Mouse (Mus musculus): ENCODE measurements around the gene Arhgdib. TPM values are rescaled to one million over a fixed set of nuclear protein-coding genes. Genes with fewer than 3 reads are reported as not detected.

The Arhgdib gene
- polyA plus RNA-seq, 2 experiments, result 104 to 149 TPM

- Histone ChIP-seq H3K27ac (replicated peaks; ENCODE audit: low read depth, low read length) (peak overlapping the region; percentile 43; the same call in 1 of the 2 replicates), H3K36me3 (ENCODE audit: control insufficient read depth, insufficient read depth, low read length) (no peaks in the 10 kb centered on the region), H3K4me3 (replicated peaks; ENCODE audit: low read length) (no peak overlapping the region), H3K27me3 (ENCODE audit: control insufficient read depth, insufficient read depth, low read length) (no peaks in the 10 kb centered on the region), H3K4me1 (ENCODE audit: control insufficient read depth, insufficient read depth, low read length) (peaks cover 15% of the 10 kb centered on the region), H3K4me2 (replicated peaks; ENCODE audit: low read depth, low read length, severe bottlenecking) (no peak overlapping the region), H3K9me3 (ENCODE audit: control insufficient read depth, low read length) (no peaks in the 10 kb centered on the region), H3K9ac (ENCODE audit: low read depth, low read length, severe bottlenecking) (no peak overlapping the region)
- no peak for TF ChIP-seq POLR2A (IDR thresholded peaks at IDR 0.05; ENCODE audit: borderline replicate concordance, extremely low read depth, insufficient read depth, insufficient read length)
- DNase-seq (ENCODE audit: low spot score) (peak; percentile 64), ATAC-seq (ENCODE audit: low FRiP score, low read depth) (0 out of 2 replicates have a peak, but pooled peaks have one; percentile 41)
- 16% methylated on average over 4 of the region's 4 CpGs for WGBS
Measured at GRCm38 (mm10) chr6:136947716-136948115, 6.0 kb upstream of the Arhgdib start.

- Histone ChIP-seq H3K4me2 (replicated peaks; ENCODE audit: low read depth, low read length, severe bottlenecking) (no peak overlapping the region), H3K27me3 (ENCODE audit: control insufficient read depth, insufficient read depth, low read length) (no peaks in the 10 kb centered on the region), H3K9ac (ENCODE audit: low read depth, low read length, severe bottlenecking) (no peak overlapping the region), H3K9me3 (ENCODE audit: control insufficient read depth, low read length) (no peaks in the 10 kb centered on the region), H3K27ac (replicated peaks; ENCODE audit: low read depth, low read length) (no peak overlapping the region), H3K4me1 (ENCODE audit: control insufficient read depth, insufficient read depth, low read length) (peaks cover 19% of the 10 kb centered on the region), H3K36me3 (ENCODE audit: control insufficient read depth, insufficient read depth, low read length) (no peaks in the 10 kb centered on the region), H3K4me3 (replicated peaks; ENCODE audit: low read length) (no peak overlapping the region)
- WGBS, result 33% methylated on average over 9 of the region's 9 CpGs
- DNase-seq (ENCODE audit: low spot score) (peak; percentile 15), ATAC-seq (ENCODE audit: low FRiP score, low read depth) (no peak; the same call in 1 of the 2 replicates)
- no peak for TF ChIP-seq POLR2A (IDR thresholded peaks at IDR 0.05; ENCODE audit: borderline replicate concordance, extremely low read depth, insufficient read depth, insufficient read length)
Measured at GRCm38 (mm10) chr6:136946943-136947342, 5.2 kb upstream of the Arhgdib start.

- H3K27me3 ChIP-seq (ENCODE audit: control insufficient read depth, insufficient read depth, low read length), result no peaks in the 10 kb centered on the region
- no peak for ATAC-seq (ENCODE audit: low FRiP score, low read depth)
- TF ChIP-seq POLR2A (IDR thresholded peaks at IDR 0.05; ENCODE audit: borderline replicate concordance, extremely low read depth, insufficient read depth, insufficient read length), result no peak
- H3K27ac ChIP-seq (replicated peaks; ENCODE audit: low read depth, low read length), result no peak overlapping the region
- H3K4me1 ChIP-seq (ENCODE audit: control insufficient read depth, insufficient read depth, low read length), result peaks cover 26% of the 10 kb centered on the region
- 86% methylated on average over 5 of the region's 5 CpGs for WGBS
- H3K9me3 ChIP-seq (ENCODE audit: control insufficient read depth, low read length), result no peaks in the 10 kb centered on the region
- no peaks in the 10 kb centered on the region for H3K36me3 ChIP-seq (ENCODE audit: control insufficient read depth, insufficient read depth, low read length)
- H3K9ac ChIP-seq (ENCODE audit: low read depth, low read length, severe bottlenecking), result no peak overlapping the region
- DNase-seq (ENCODE audit: low spot score), result no peak
- H3K4me3 ChIP-seq (replicated peaks; ENCODE audit: low read length), result no peak overlapping the region
- H3K4me2 ChIP-seq (replicated peaks; ENCODE audit: low read depth, low read length, severe bottlenecking), result no peak overlapping the region
Measured at GRCm38 (mm10) chr6:136946241-136946640, 4.5 kb upstream of the Arhgdib start.

DNA sequence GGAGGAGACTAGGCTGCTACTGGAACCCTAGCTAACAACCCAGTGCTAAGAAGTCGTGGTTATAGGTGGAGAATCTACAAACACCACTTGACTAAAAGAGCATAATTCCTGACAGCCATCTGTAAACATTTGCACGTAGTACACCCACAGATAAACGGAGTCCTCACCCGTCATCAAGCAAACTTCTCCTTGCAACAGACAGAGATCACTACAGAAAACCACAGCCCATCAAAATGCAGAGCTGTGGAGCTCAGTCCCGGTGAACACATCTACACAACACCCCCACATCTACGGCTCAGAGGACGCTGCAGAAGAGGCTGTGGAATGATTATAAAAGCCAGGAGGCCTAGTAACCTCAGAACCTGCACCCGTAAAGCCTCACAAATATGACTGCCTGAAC, 2.8 kb upstream of the Arhgdib start:
- no peaks in the 10 kb centered on the region for H3K9me3 ChIP-seq (ENCODE audit: control insufficient read depth, low read length)
- ATAC-seq (ENCODE audit: low FRiP score, low read depth) (no peak), DNase-seq (ENCODE audit: low spot score) (no peak)
- TF ChIP-seq POLR2A (IDR thresholded peaks at IDR 0.05; ENCODE audit: borderline replicate concordance, extremely low read depth, insufficient read depth, insufficient read length), result no peak
- no peak overlapping the region for H3K27ac ChIP-seq (replicated peaks; ENCODE audit: low read depth, low read length)
- no peaks in the 10 kb centered on the region for H3K27me3 ChIP-seq (ENCODE audit: control insufficient read depth, insufficient read depth, low read length)
- WGBS, result 69% methylated on average over 8 of the region's 8 CpGs
- no peak overlapping the region for H3K9ac ChIP-seq (ENCODE audit: low read depth, low read length, severe bottlenecking)
- no peak overlapping the region for H3K4me2 ChIP-seq (replicated peaks; ENCODE audit: low read depth, low read length, severe bottlenecking)
- H3K4me1 ChIP-seq (ENCODE audit: control insufficient read depth, insufficient read depth, low read length), result peaks cover 42% of the 10 kb centered on the region
- H3K4me3 ChIP-seq (replicated peaks; ENCODE audit: low read length), result no peak overlapping the region
- no peaks in the 10 kb centered on the region for H3K36me3 ChIP-seq (ENCODE audit: control insufficient read depth, insufficient read depth, low read length)

GRCm38 (mm10) chr6:136943392-136943791, 1.7 kb upstream of the Arhgdib start:
- TF ChIP-seq POLR2A (IDR thresholded peaks at IDR 0.05; ENCODE audit: borderline replicate concordance, extremely low read depth, insufficient read depth, insufficient read length), result no peak
- H3K4me1 ChIP-seq (ENCODE audit: control insufficient read depth, insufficient read depth, low read length), result peaks cover 41% of the 10 kb centered on the region
- no peaks in the 10 kb centered on the region for H3K36me3 ChIP-seq (ENCODE audit: control insufficient read depth, insufficient read depth, low read length)
- no peaks in the 10 kb centered on the region for H3K27me3 ChIP-seq (ENCODE audit: control insufficient read depth, insufficient read depth, low read length)
- H3K9me3 ChIP-seq (ENCODE audit: control insufficient read depth, low read length), result no peaks in the 10 kb centered on the region
- no peak for DNase-seq (ENCODE audit: low spot score)
- H3K27ac ChIP-seq (replicated peaks; ENCODE audit: low read depth, low read length), result no peak overlapping the region
- no peak overlapping the region for H3K4me3 ChIP-seq (replicated peaks; ENCODE audit: low read length)
- no peak for ATAC-seq (ENCODE audit: low FRiP score, low read depth)
- H3K9ac ChIP-seq (ENCODE audit: low read depth, low read length, severe bottlenecking), result no peak overlapping the region
- no peak overlapping the region for H3K4me2 ChIP-seq (replicated peaks; ENCODE audit: low read depth, low read length, severe bottlenecking)

- Histone ChIP-seq H3K4me2 (replicated peaks; ENCODE audit: low read depth, low read length, severe bottlenecking) (no peak overlapping the region), H3K36me3 (ENCODE audit: control insufficient read depth, insufficient read depth, low read length) (no peaks in the 10 kb centered on the region), H3K27ac (replicated peaks; ENCODE audit: low read depth, low read length) (no peak overlapping the region), H3K27me3 (ENCODE audit: control insufficient read depth, insufficient read depth, low read length) (no peaks in the 10 kb centered on the region), H3K9me3 (ENCODE audit: control insufficient read depth, low read length) (no peaks in the 10 kb centered on the region), H3K4me1 (ENCODE audit: control insufficient read depth, insufficient read depth, low read length) (peaks cover 34% of the 10 kb centered on the region), H3K9ac (ENCODE audit: low read depth, low read length, severe bottlenecking) (no peak overlapping the region), H3K4me3 (replicated peaks; ENCODE audit: low read length) (no peak overlapping the region)
- WGBS, result 54% methylated on average over 9 of the region's 9 CpGs
- ATAC-seq (ENCODE audit: low FRiP score, low read depth) (no peak), DNase-seq (ENCODE audit: low spot score) (no peak)
- TF ChIP-seq POLR2A (IDR thresholded peaks at IDR 0.05; ENCODE audit: borderline replicate concordance, extremely low read depth, insufficient read depth, insufficient read length), result no peak
Measured at GRCm38 (mm10) chr6:136942280-136942679, 581 bp upstream of the Arhgdib start.

Data from limb, embryonic 14.5 days (tissue).